Mouse (Mus musculus) A20 (cell line): ENCODE measurements around the gene N4bp1.

ENCODE experiments used
- DNase-seq: peaks from one replicate; pipeline ENCODE4 v3.0.0-alpha.2; 2011; ENCODE audit warnings: low read depth, low spot score

N4bp1 gene

DNA sequence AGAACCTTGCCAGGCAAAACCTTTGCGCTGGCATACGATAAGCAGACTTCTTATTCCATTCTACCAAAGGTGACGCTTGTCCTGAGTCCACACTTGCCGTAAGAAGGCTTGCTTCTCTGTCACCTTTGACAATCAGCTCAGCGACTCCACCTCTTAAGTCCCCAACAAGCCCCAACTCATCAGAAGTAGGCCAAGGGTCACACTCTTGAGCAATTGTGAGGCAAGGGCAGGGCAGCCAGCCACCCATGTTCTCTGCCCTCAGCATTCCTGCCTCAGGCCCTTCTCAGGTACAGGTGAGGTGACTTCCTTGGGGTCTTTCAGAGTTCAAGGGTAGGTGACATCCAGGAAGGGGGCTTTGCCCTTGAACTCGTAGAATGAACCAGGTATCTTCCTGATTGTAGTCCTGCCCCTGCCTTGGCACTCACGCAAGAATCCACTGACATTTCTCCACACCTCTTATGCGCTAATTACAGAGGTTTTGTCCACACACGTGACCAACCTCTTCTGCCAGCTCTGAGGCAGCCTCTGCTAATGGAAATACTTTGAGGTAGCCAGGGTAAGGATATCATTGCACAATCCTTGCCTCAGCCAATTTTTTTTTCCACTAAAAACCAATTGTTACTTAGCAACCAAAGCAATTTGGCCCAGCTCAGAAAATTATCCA, 118.4 kb downstream of the N4bp1 start:
- DNase-seq, result no peak

DNA sequence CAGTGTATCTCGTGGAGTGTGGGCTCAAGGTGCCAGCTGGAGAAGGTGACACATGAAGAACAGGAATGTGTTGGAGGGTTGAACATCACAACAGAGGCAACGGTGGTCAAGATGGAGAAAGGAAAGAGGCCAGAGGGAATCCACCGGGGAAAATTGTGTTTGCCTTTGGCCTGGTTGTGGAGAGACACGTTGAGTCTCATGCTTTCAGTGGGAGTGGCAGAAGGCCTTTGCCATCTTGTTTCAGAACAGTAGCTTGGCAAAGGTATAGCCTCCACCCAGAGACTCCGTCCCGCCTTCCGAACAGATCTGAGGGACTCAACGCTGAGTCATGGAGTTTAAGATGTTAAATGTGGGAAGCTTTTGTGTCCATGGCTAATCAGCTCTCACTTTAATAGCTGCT, 119.4 kb downstream of the N4bp1 start:
- DNase-seq, result no peak

GRCm38 (mm10) chr8:86765155-86765554, 119.9 kb downstream of the N4bp1 start:
- DNase-seq, result peak; percentile 71

GRCm38 (mm10) chr8:86762806-86763205, 122.3 kb downstream of the N4bp1 start:
- DNase-seq, result no peak

- DNase-seq, result no peak
Measured at GRCm38 (mm10) chr8:86760746-86761145, 124.3 kb downstream of the N4bp1 start.

DNA sequence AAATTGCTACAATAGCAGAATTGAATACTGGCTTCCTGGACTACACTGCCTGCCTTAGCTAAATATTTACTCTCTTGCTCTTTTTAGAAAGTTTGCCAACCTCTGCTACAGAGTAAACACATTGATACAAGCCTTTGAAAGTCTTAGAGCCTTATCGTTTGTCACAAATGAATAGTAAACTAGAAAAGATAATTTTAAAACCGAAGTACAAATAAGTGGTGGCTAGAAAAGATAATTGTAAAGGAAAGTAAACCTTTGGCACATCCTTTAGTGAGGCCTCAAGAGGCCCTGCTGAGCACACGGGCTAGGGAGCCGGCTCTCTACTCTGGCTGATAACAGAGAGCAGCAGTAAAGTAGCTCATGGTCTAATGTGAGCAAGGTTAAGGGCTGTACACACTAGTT, 126.0 kb downstream of the N4bp1 start:
- DNase-seq, result no peak

- DNase-seq, result no peak
Measured at GRCm38 (mm10) chr8:86758651-86759050, 126.4 kb downstream of the N4bp1 start.
